19 mouse cellular contexts compared by ENCODE assay signal in genomic region chr2:69837996-69838395, GRCm38 (mm10). TPM values are rescaled to one million over a fixed set of nuclear protein-coding genes. Genes with fewer than 3 reads are reported as not detected.
DNase-seq lines count a peak whose midpoint lies in the region; ATAC-seq and TF ChIP-seq lines count a peak whose summit lies in the region.
"Had no signal": no experiment of that assay in that cellular context is flagged by ENCODE, and none has a peak within 500 bp of the region (broad histone marks: within the 10 kb centered on the region; RNA-seq: fewer than 3 reads in every experiment).

No protein-coding gene starts in this region.

- 0 out of 2 replicates have a peak, but pooled peaks have one; percentile 5 for ATAC-seq in forebrain, embryonic 11.5 days (replicated peaks; ENCODE audit: low FRiP score)
- no peak for ATAC-seq in forebrain, embryonic 16.5 days
- 0 out of 2 replicates have a peak, but pooled peaks have one; percentile 50 for ATAC-seq in common myeloid progenitor, adult 5-6 weeks (replicated peaks; ENCODE audit: low read depth, poor library complexity, severe bottlenecking)
- peak; percentile 63; the same call in 1 of the 2 replicates for ATAC-seq in liver, embryonic 13.5 days (ENCODE audit: low read depth)
- ATAC-seq in CD4-positive, CD25-positive, alpha-beta regulatory T cell, adult 4 months, result no peak
- ATAC-seq: activated CD4-positive, CD25-positive, alpha-beta regulatory T cell, adult 4 months had no signal

- peak; percentile 27 for TF ChIP-seq CTCF in E14TG2a.4 (conservative IDR thresholded peaks at IDR 0.05; ENCODE audit: low read length)

- H3K9ac ChIP-seq in forebrain, embryonic 11.5 days (ENCODE audit: low read length), result no peak overlapping the region
- H3K9ac ChIP-seq in forebrain, embryonic 16.5 days (replicated peaks; ENCODE audit: low read depth, low read length), result no peak overlapping the region
- no peak overlapping the region for H3K9ac ChIP-seq in liver, embryonic 13.5 days
- H3K9ac ChIP-seq: limb, embryonic 12.5 days; neural tube, embryonic 12.5 days; stomach, embryonic 15.5 days had no signal

- H3K27me3 ChIP-seq in forebrain, embryonic 11.5 days (ENCODE audit: control insufficient read depth, insufficient read depth, low read length), result no peaks in the 10 kb centered on the region
- no peaks in the 10 kb centered on the region for H3K27me3 ChIP-seq in forebrain, embryonic 16.5 days (replicated peaks; ENCODE audit: control insufficient read depth, insufficient read depth, low read length)
- H3K27me3 ChIP-seq in E14TG2a.4 (ENCODE audit: insufficient read depth, low read length), result no peaks in the 10 kb centered on the region
- no peaks in the 10 kb centered on the region for H3K27me3 ChIP-seq in liver, embryonic 13.5 days
- H3K27me3 ChIP-seq: limb, embryonic 12.5 days; neural tube, embryonic 12.5 days; stomach, embryonic 15.5 days had no signal

- H3K4me1 ChIP-seq in forebrain, embryonic 11.5 days (replicated peaks; ENCODE audit: control insufficient read depth, insufficient read depth, low read length), result no peaks in the 10 kb centered on the region
- 0 out of 2 replicates have a peak, but pooled peaks cover 2% of the 10 kb centered on the region for H3K4me1 ChIP-seq in forebrain, embryonic 16.5 days (replicated peaks; ENCODE audit: control insufficient read depth, insufficient read depth, low read length)
- H3K4me1 ChIP-seq in E14TG2a.4 (replicated peaks; ENCODE audit: low read depth, low read length), result no peaks in the 10 kb centered on the region
- H3K4me1 ChIP-seq in liver, embryonic 13.5 days (replicated peaks), result no peaks in the 10 kb centered on the region
- H3K4me1 ChIP-seq: hindbrain, embryonic 10.5 days; limb, embryonic 12.5 days; neural tube, embryonic 12.5 days; stomach, embryonic 15.5 days had no signal

- no peaks in the 10 kb centered on the region; the same call in 1 of the 2 replicates for H3K36me3 ChIP-seq in forebrain, embryonic 11.5 days (ENCODE audit: control insufficient read depth, insufficient read depth, low read length)
- H3K36me3 ChIP-seq in forebrain, embryonic 16.5 days (ENCODE audit: control insufficient read depth, insufficient read depth), result peaks cover 9% of the 10 kb centered on the region
- no peaks in the 10 kb centered on the region for H3K36me3 ChIP-seq in E14TG2a.4 (ENCODE audit: insufficient read depth, low read length)
- H3K36me3 ChIP-seq in liver, embryonic 13.5 days, result peaks cover 36% of the 10 kb centered on the region

- no peak overlapping the region for H3K4me3 ChIP-seq in forebrain, embryonic 11.5 days (ENCODE audit: low read depth, low read length)
- H3K4me3 ChIP-seq in forebrain, embryonic 16.5 days (replicated peaks; ENCODE audit: low read length), result no peak overlapping the region
- H3K4me3 ChIP-seq in E14TG2a.4 (replicated peaks; ENCODE audit: low read length), result no peak overlapping the region
- H3K4me3 ChIP-seq in liver, embryonic 13.5 days (replicated peaks), result no peak overlapping the region
- H3K4me3 ChIP-seq: forebrain, embryonic 10.5 days; hindbrain, embryonic 10.5 days; left cerebral cortex, adult 2 months; limb, embryonic 12.5 days; neural tube, embryonic 12.5 days; stomach, embryonic 15.5 days had no signal

- H3K27ac ChIP-seq in forebrain, embryonic 11.5 days (ENCODE audit: low read depth, low read length), result no peak overlapping the region
- H3K27ac ChIP-seq in forebrain, embryonic 16.5 days (ENCODE audit: low read length), result no peak overlapping the region
- H3K27ac ChIP-seq in liver, embryonic 13.5 days, result no peak overlapping the region
- H3K27ac ChIP-seq: forebrain, embryonic 10.5 days; hindbrain, embryonic 10.5 days; left cerebral cortex, adult 2 months; limb, embryonic 12.5 days; neural tube, embryonic 12.5 days; stomach, embryonic 15.5 days had no signal

- no peak overlapping the region for H3K4me2 ChIP-seq in forebrain, embryonic 11.5 days (ENCODE audit: low read depth, low read length, severe bottlenecking)
- H3K4me2 ChIP-seq in forebrain, embryonic 16.5 days (ENCODE audit: low read length), result no peak overlapping the region
- H3K4me2 ChIP-seq in liver, embryonic 13.5 days, result no peak overlapping the region
- H3K4me2 ChIP-seq: limb, embryonic 12.5 days; neural tube, embryonic 12.5 days; stomach, embryonic 15.5 days had no signal

- WGBS in forebrain, embryonic 11.5 days, result 34% methylated on average over 3 of the region's 3 CpGs
- WGBS in forebrain, embryonic 16.5 days, result 28% methylated on average over 3 of the region's 3 CpGs
- 49% methylated on average over 3 of the region's 3 CpGs for WGBS in liver, embryonic 13.5 days (ENCODE audit: insufficient replicate concordance)

- no peaks in the 10 kb centered on the region for H3K9me3 ChIP-seq in forebrain, embryonic 11.5 days (ENCODE audit: control insufficient read depth, low read length)
- no peaks in the 10 kb centered on the region for H3K9me3 ChIP-seq in forebrain, embryonic 16.5 days (ENCODE audit: control insufficient read depth, low read length)
- no peaks in the 10 kb centered on the region for H3K9me3 ChIP-seq in E14TG2a.4 (ENCODE audit: low read length)
- H3K9me3 ChIP-seq in liver, embryonic 13.5 days (replicated peaks), result no peaks in the 10 kb centered on the region
- H3K9me3 ChIP-seq: forebrain, embryonic 10.5 days; hindbrain, embryonic 10.5 days; limb, embryonic 12.5 days; neural tube, embryonic 12.5 days; stomach, embryonic 15.5 days had no signal

- DNase-seq in forebrain, embryonic 11.5 days (ENCODE audit: low spot score), result no peak
- no peak for DNase-seq in liver, embryonic 13.5 days
- no peak for DNase-seq in ovary, adult 18-20 months (ENCODE audit: low spot score)
- DNase-seq in B cell, adult 2 months, result no peak
- DNase-seq: cerebellum, adult 18-20 months; kidney, adult 8-10 months had no signal

RNA-seq across cellular contexts. Expression of gene Klhl23, which starts 16.3 kb away (rescaled TPM):
- polyA plus RNA-seq in forebrain, embryonic 11.5 days (2014; fragmentation: Nextera tagmentation; extraction: Ambion mirVana), result 36.3 and 36.7 TPM in 2 replicates
- polyA plus RNA-seq in forebrain, embryonic 16.5 days (2015; fragmentation: Nextera tagmentation; extraction: Ambion mirVana), result 71.7 and 81.2 TPM in 2 replicates
- 18.2 and 28.2 TPM in 2 replicates for total RNA-seq in common myeloid progenitor, adult 5-6 weeks (2017)
- 20.2 and 24.7 TPM in 2 replicates for polyA plus RNA-seq in liver, embryonic 13.5 days (2015; fragmentation: Nextera tagmentation; extraction: Ambion mirVana)
- polyA plus RNA-seq in CD4-positive, CD25-positive, alpha-beta regulatory T cell, adult 4 months (2017; shearing (Covaris generic)), result under 1 TPM in 1 of 2 experiments, not detected in 1; 0.20 TPM

RNA-seq across cellular contexts. Expression of gene Ssb, which starts 23.4 kb away (rescaled TPM):
- 405 and 430 TPM in 2 replicates for polyA plus RNA-seq in forebrain, embryonic 11.5 days (2014; fragmentation: Nextera tagmentation; extraction: Ambion mirVana)
- polyA plus RNA-seq in forebrain, embryonic 16.5 days (2015; fragmentation: Nextera tagmentation; extraction: Ambion mirVana), result 265 and 292 TPM in 2 replicates
- 696 and 720 TPM in 2 replicates for total RNA-seq in common myeloid progenitor, adult 5-6 weeks (2017)
- polyA plus RNA-seq in liver, embryonic 13.5 days (2015; fragmentation: Nextera tagmentation; extraction: Ambion mirVana), result 204 and 266 TPM in 2 replicates
- 100 to 1,000 TPM; 232 to 274 TPM for polyA plus RNA-seq in CD4-positive, CD25-positive, alpha-beta regulatory T cell, adult 4 months (2017; shearing (Covaris generic))

RNA-seq across cellular contexts. Expression of gene Mettl5, which starts 47.4 kb away (rescaled TPM):
- 43.1 and 45.1 TPM in 2 replicates for polyA plus RNA-seq in forebrain, embryonic 11.5 days (2014; fragmentation: Nextera tagmentation; extraction: Ambion mirVana)
- polyA plus RNA-seq in forebrain, embryonic 16.5 days (2015; fragmentation: Nextera tagmentation; extraction: Ambion mirVana), result 25.2 and 27.7 TPM in 2 replicates
- total RNA-seq in common myeloid progenitor, adult 5-6 weeks (2017), result 48.1 and 48.3 TPM in 2 replicates
- polyA plus RNA-seq in liver, embryonic 13.5 days (2015; fragmentation: Nextera tagmentation; extraction: Ambion mirVana), result 40.8 and 42.1 TPM in 2 replicates
- 10 to 100 TPM; 73.1 to 75.3 TPM for polyA plus RNA-seq in CD4-positive, CD25-positive, alpha-beta regulatory T cell, adult 4 months (2017; shearing (Covaris generic))

RNA-seq across cellular contexts. Expression of gene Phospho2, which starts 48.6 kb away (rescaled TPM):
- polyA plus RNA-seq in forebrain, embryonic 11.5 days (2014; fragmentation: Nextera tagmentation; extraction: Ambion mirVana), result 34.5 and 39.1 TPM in 2 replicates
- polyA plus RNA-seq in forebrain, embryonic 16.5 days (2015; fragmentation: Nextera tagmentation; extraction: Ambion mirVana), result 35.7 and 40.5 TPM in 2 replicates
- total RNA-seq in common myeloid progenitor, adult 5-6 weeks (2017), result 26.0 and 27.5 TPM in 2 replicates
- 13.0 and 18.1 TPM in 2 replicates for polyA plus RNA-seq in liver, embryonic 13.5 days (2015; fragmentation: Nextera tagmentation; extraction: Ambion mirVana)
- polyA plus RNA-seq in CD4-positive, CD25-positive, alpha-beta regulatory T cell, adult 4 months (2017; shearing (Covaris generic)), result 10 to 100 TPM; 44.9 to 47.3 TPM

RNA-seq across cellular contexts. Expression of gene Ccdc173, which starts 48.6 kb away (rescaled TPM):
- polyA plus RNA-seq in forebrain, embryonic 11.5 days (2014; fragmentation: Nextera tagmentation; extraction: Ambion mirVana), result 4.2 and 4.8 TPM in 2 replicates
- 1.9 and 2.5 TPM in 2 replicates for polyA plus RNA-seq in forebrain, embryonic 16.5 days (2015; fragmentation: Nextera tagmentation; extraction: Ambion mirVana)
- 4.0 and 5.5 TPM in 2 replicates for total RNA-seq in common myeloid progenitor, adult 5-6 weeks (2017)
- 0.21 and 0.28 TPM in 2 replicates for polyA plus RNA-seq in liver, embryonic 13.5 days (2015; fragmentation: Nextera tagmentation; extraction: Ambion mirVana)
- polyA plus RNA-seq in CD4-positive, CD25-positive, alpha-beta regulatory T cell, adult 4 months (2017; shearing (Covaris generic)), result 1 to 10 TPM; 4.2 to 5.7 TPM
- polyA plus RNA-seq: large intestine, adult 2 months; small intestine, adult 2 months had no signal

Comparison
In these comparisons a context has a peak if more than half of its experiments do, and no peak if none do; other contexts are left out.
1. ATAC-seq: peak in forebrain, embryonic 11.5 days (single experiment), common myeloid progenitor, adult 5-6 weeks (single experiment) and liver, embryonic 13.5 days (single experiment); none in forebrain, embryonic 16.5 days (single experiment) and CD4-positive, CD25-positive, alpha-beta regulatory T cell, adult 4 months (single experiment).
2. RNA of gene Klhl23, which starts 16.3 kb away (polyA plus RNA-seq): 71.7 to 81.2 TPM in forebrain, embryonic 16.5 days, 36.3 to 36.7 TPM in forebrain, embryonic 11.5 days and 20.2 to 24.7 TPM in liver, embryonic 13.5 days; 0.20 TPM in CD4-positive, CD25-positive, alpha-beta regulatory T cell, adult 4 months; every median in the first group is over 10 times any median in the second.